Mouse (Mus musculus): Measurements from ENCODE around the gene Fzd9. TPM values are rescaled to one million over a fixed set of nuclear protein-coding genes. Genes with fewer than 3 reads are reported as not detected.

The Fzd9 gene
- polyA plus RNA-seq, 1 experiment, result 2.0 TPM

- WGBS, result 60% methylated on average over 15 of the region's 15 CpGs
- TF ChIP-seq POLR2A (IDR thresholded peaks at IDR 0.05; ENCODE audit: borderline replicate concordance, control insufficient read depth, low read depth, low read length) (no peak), CTCF (IDR thresholded peaks at IDR 0.05; ENCODE audit: control insufficient read depth, insufficient read depth, low read length) (no peak)
- no peak overlapping the region for H3K4me3 ChIP-seq (replicated peaks; ENCODE audit: control insufficient read depth, low read depth, low read length)
Measured at GRCm38 (mm10) chr5:135274663-135275396, 23.8 kb upstream of the Fzd9 start.

GRCm38 (mm10) chr5:135271563-135272165 lies 20.6 kb upstream of the Fzd9 start:
- TF ChIP-seq CTCF (IDR thresholded peaks at IDR 0.05; ENCODE audit: control insufficient read depth, insufficient read depth, low read length) (no peak), POLR2A (IDR thresholded peaks at IDR 0.05; ENCODE audit: borderline replicate concordance, control insufficient read depth, low read depth, low read length) (no peak)
- WGBS, result 86% methylated on average over 12 of the region's 12 CpGs
- no peak overlapping the region for H3K27ac ChIP-seq (ENCODE audit: control insufficient read depth, insufficient read depth, low read depth, low read length, poor library complexity)
- no peak overlapping the region for H3K4me3 ChIP-seq (replicated peaks; ENCODE audit: control insufficient read depth, low read depth, low read length)
- no peaks in the 10 kb centered on the region for H3K4me1 ChIP-seq (ENCODE audit: control insufficient read depth, insufficient read depth, low read length)

More at GRCm38 (mm10) chr5:135274663-135275396, 23.8 kb upstream of the Fzd9 start:
- Histone ChIP-seq H3K4me1 (ENCODE audit: control insufficient read depth, insufficient read depth, low read length) (no peaks in the 10 kb centered on the region), H3K27ac (ENCODE audit: control insufficient read depth, insufficient read depth, low read depth, low read length, poor library complexity) (no peak overlapping the region)

GRCm38 (mm10) chr5:135270361-135270760 lies 19.3 kb upstream of the Fzd9 start:
- Histone ChIP-seq H3K4me1 (ENCODE audit: control insufficient read depth, insufficient read depth, low read length) (no peaks in the 10 kb centered on the region), H3K27ac (ENCODE audit: control insufficient read depth, insufficient read depth, low read depth, low read length, poor library complexity) (no peak overlapping the region)

GRCm38 (mm10) chr5:135269451-135269850 lies 18.4 kb upstream of the Fzd9 start:
- no peak for TF ChIP-seq POLR2A (IDR thresholded peaks at IDR 0.05; ENCODE audit: borderline replicate concordance, control insufficient read depth, low read depth, low read length)
- TF ChIP-seq CTCF (IDR thresholded peaks at IDR 0.05; ENCODE audit: control insufficient read depth, insufficient read depth, low read length), result no peak
- Histone ChIP-seq H3K4me3 (replicated peaks; ENCODE audit: control insufficient read depth, low read depth, low read length) (no peak overlapping the region), H3K27ac (ENCODE audit: control insufficient read depth, insufficient read depth, low read depth, low read length, poor library complexity) (no peak overlapping the region), H3K4me1 (ENCODE audit: control insufficient read depth, insufficient read depth, low read length) (no peaks in the 10 kb centered on the region)
- WGBS, result 37% methylated on average over 8 of the region's 8 CpGs

More at GRCm38 (mm10) chr5:135270361-135270760, 19.3 kb upstream of the Fzd9 start:
- H3K4me3 ChIP-seq (replicated peaks; ENCODE audit: control insufficient read depth, low read depth, low read length), result no peak overlapping the region
- no peak for TF ChIP-seq POLR2A (IDR thresholded peaks at IDR 0.05; ENCODE audit: borderline replicate concordance, control insufficient read depth, low read depth, low read length)
- TF ChIP-seq CTCF (IDR thresholded peaks at IDR 0.05; ENCODE audit: control insufficient read depth, insufficient read depth, low read length), result no peak
- 82% methylated on average over 4 of the region's 4 CpGs for WGBS

GRCm38 (mm10) chr5:135264548-135264947 lies 13.5 kb upstream of the Fzd9 start:
- Histone ChIP-seq H3K4me1 (ENCODE audit: control insufficient read depth, insufficient read depth, low read length) (no peaks in the 10 kb centered on the region; the same call in 1 of the 2 replicates), H3K27ac (ENCODE audit: control insufficient read depth, insufficient read depth, low read depth, low read length, poor library complexity) (no peak overlapping the region), H3K4me3 (replicated peaks; ENCODE audit: control insufficient read depth, low read depth, low read length) (no peak overlapping the region)
- TF ChIP-seq POLR2A (IDR thresholded peaks at IDR 0.05; ENCODE audit: borderline replicate concordance, control insufficient read depth, low read depth, low read length), result no peak
- TF ChIP-seq CTCF (IDR thresholded peaks at IDR 0.05; ENCODE audit: control insufficient read depth, insufficient read depth, low read length), result no peak
- 2% methylated on average over 9 of the region's 9 CpGs for WGBS

GRCm38 (mm10) chr5:135263866-135264503 lies 13.0 kb upstream of the Fzd9 start:
- Histone ChIP-seq H3K4me3 (replicated peaks; ENCODE audit: control insufficient read depth, low read depth, low read length) (no peak overlapping the region), H3K4me1 (ENCODE audit: control insufficient read depth, insufficient read depth, low read length) (no peaks in the 10 kb centered on the region; the same call in 1 of the 2 replicates), H3K27ac (ENCODE audit: control insufficient read depth, insufficient read depth, low read depth, low read length, poor library complexity) (no peak overlapping the region; the same call in 1 of the 2 replicates)
- WGBS, result 9% methylated on average over 17 of the region's 17 CpGs
- TF ChIP-seq CTCF (IDR thresholded peaks at IDR 0.05; ENCODE audit: control insufficient read depth, insufficient read depth, low read length), result no peak
- no peak for TF ChIP-seq POLR2A (IDR thresholded peaks at IDR 0.05; ENCODE audit: borderline replicate concordance, control insufficient read depth, low read depth, low read length)

- no peak overlapping the region; the same call in 1 of the 2 replicates for H3K27ac ChIP-seq (ENCODE audit: control insufficient read depth, insufficient read depth, low read depth, low read length, poor library complexity)
- 87% methylated on average over 30 of the region's 30 CpGs for WGBS
- no peak for TF ChIP-seq CTCF (IDR thresholded peaks at IDR 0.05; ENCODE audit: control insufficient read depth, insufficient read depth, low read length)
- no peak for TF ChIP-seq POLR2A (IDR thresholded peaks at IDR 0.05; ENCODE audit: borderline replicate concordance, control insufficient read depth, low read depth, low read length)
- no peak overlapping the region for H3K4me3 ChIP-seq (replicated peaks; ENCODE audit: control insufficient read depth, low read depth, low read length)
- H3K4me1 ChIP-seq (ENCODE audit: control insufficient read depth, insufficient read depth, low read length), result no peaks in the 10 kb centered on the region
Measured at GRCm38 (mm10) chr5:135258280-135259150, 7.5 kb upstream of the Fzd9 start.
